Comparison of ENCODE assay signal across 10 mouse cellular contexts in genomic region chr11:100609997-100610680, GRCm38 (mm10). TPM values are rescaled to one million over a fixed set of nuclear protein-coding genes. Genes with fewer than 3 reads are reported as not detected.
DNase-seq lines count a peak whose midpoint lies in the region; ATAC-seq and TF ChIP-seq lines count a peak whose summit lies in the region.
"Had no signal": no experiment of that assay in that cellular context is flagged by ENCODE, and none has a peak within 500 bp of the region (broad histone marks: within the 10 kb centered on the region; RNA-seq: fewer than 3 reads in every experiment).

No protein-coding gene starts in this region.

- peaks cover 7% of the 10 kb centered on the region for H3K4me1 ChIP-seq in hindbrain, embryonic 16.5 days (ENCODE audit: control insufficient read depth, insufficient read depth, low read depth, low read length)
- peaks cover 3% of the 10 kb centered on the region; the same call in 1 of the 2 replicates for H3K4me1 ChIP-seq in hindbrain, embryonic 12.5 days
- H3K4me1 ChIP-seq in CH12.LX (ENCODE audit: control insufficient read depth in 1 of 2, insufficient read depth in 2 of 2): peaks cover 22 to 90% of the 10 kb centered on the region in 2 experiments
- H3K4me1 ChIP-seq in heart, embryonic 11.5 days (ENCODE audit: control insufficient read depth, insufficient read depth, low read length): peaks cover 16% of the 10 kb centered on the region

- H3K9me3 ChIP-seq in hindbrain, embryonic 16.5 days (ENCODE audit: control insufficient read depth, low read length): no peaks in the 10 kb centered on the region
- H3K9me3 ChIP-seq in hindbrain, embryonic 12.5 days (replicated peaks): no peaks in the 10 kb centered on the region
- H3K9me3 ChIP-seq in CH12.LX (replicated peaks; ENCODE audit: low read length): no peaks in the 10 kb centered on the region
- no peaks in the 10 kb centered on the region for H3K9me3 ChIP-seq in heart, embryonic 11.5 days (replicated peaks; ENCODE audit: control insufficient read depth, low read length)
- H3K9me3 ChIP-seq: forebrain, embryonic 13.5 days had no signal

- no peak for ATAC-seq in hindbrain, embryonic 16.5 days
- ATAC-seq in hindbrain, embryonic 12.5 days (ENCODE audit: low FRiP score): no peak
- no peak for ATAC-seq in heart, embryonic 11.5 days (replicated peaks; ENCODE audit: insufficient number of reproducible peaks, low FRiP score, low TSS enrichment)
- ATAC-seq: forebrain, embryonic 13.5 days had no signal

- peaks cover 100% of the 10 kb centered on the region for H3K79me2 ChIP-seq in CH12.LX (replicated peaks; ENCODE audit: control insufficient read depth, extremely low read depth, insufficient read depth, poor library complexity, severe bottlenecking)

- peak overlapping the region; percentile 51; the same call in 1 of the 2 replicates for H3K27ac ChIP-seq in hindbrain, embryonic 16.5 days (ENCODE audit: low read depth, low read length)
- H3K27ac ChIP-seq in hindbrain, embryonic 12.5 days: no peak overlapping the region
- peak overlapping the region; percentile 88 for H3K27ac ChIP-seq in CH12.LX (ENCODE audit: insufficient read depth, low read depth)
- 0 out of 2 replicates have a peak overlapping the region, but pooled peaks have one; percentile 38 for H3K27ac ChIP-seq in heart, embryonic 11.5 days (ENCODE audit: low read depth, low read length)
- H3K27ac ChIP-seq: forebrain, embryonic 13.5 days had no signal

- TF ChIP-seq POLR2A in CH12.LX (IDR thresholded peaks at IDR 0.05; ENCODE audit: low read depth, low read length): no peak; the same call in 1 of the 2 replicates

- no peak for DNase-seq in CH12.LX (ENCODE audit: extremely low read depth)
- peak; percentile 52 to 65 for DNase-seq in kidney, postnatal 36 days
- no peak for DNase-seq in frontal cortex, adult 2 months (ENCODE audit: extremely low spot score in 1 of 2, low spot score in 1 of 2)
- DNase-seq in cerebellum, adult 8-10 months: no peak
- DNase-seq in layer of hippocampus, adult 8-10 months (ENCODE audit: low spot score in 2 of 2): no peak
- DNase-seq: cerebellum, adult 11-12 months had no signal

- no peak for TF ChIP-seq RAD21 in CH12.LX (IDR thresholded peaks at IDR 0.05; ENCODE audit: low read depth, low read length)

- H3K4me2 ChIP-seq in hindbrain, embryonic 16.5 days (ENCODE audit: low read length): no peak overlapping the region
- no peak overlapping the region for H3K4me2 ChIP-seq in hindbrain, embryonic 12.5 days (replicated peaks)
- H3K4me2 ChIP-seq in CH12.LX (ENCODE audit: insufficient read depth, low read depth, poor library complexity, severe bottlenecking): peak overlapping the region; percentile 91
- H3K4me2 ChIP-seq in heart, embryonic 11.5 days: no peak overlapping the region
- H3K4me2 ChIP-seq: forebrain, embryonic 13.5 days had no signal

- no peak overlapping the region for H3K9ac ChIP-seq in hindbrain, embryonic 16.5 days (ENCODE audit: low read depth, low read length)
- H3K9ac ChIP-seq in hindbrain, embryonic 12.5 days: no peak overlapping the region
- H3K9ac ChIP-seq in CH12.LX (ENCODE audit: insufficient read depth, low read depth): peak overlapping the region; percentile 65
- no peak overlapping the region for H3K9ac ChIP-seq in heart, embryonic 11.5 days (ENCODE audit: low read depth, low read length)
- H3K9ac ChIP-seq: forebrain, embryonic 13.5 days had no signal

- peak; percentile 22; the same call in 1 of the 2 replicates for TF ChIP-seq EP300 in CH12.LX (IDR thresholded peaks at IDR 0.05; ENCODE audit: low read length)

- no peak for TF ChIP-seq CTCF in CH12.LX (conservative IDR thresholded peaks at IDR 0.05 in 1 of 2, IDR thresholded peaks at IDR 0.05 in 1 of 2; ENCODE audit: low read depth in 2 of 2, low read length in 2 of 2)

- no peaks in the 10 kb centered on the region for H3K27me3 ChIP-seq in hindbrain, embryonic 16.5 days (replicated peaks; ENCODE audit: control insufficient read depth, insufficient read depth, low read length)
- no peaks in the 10 kb centered on the region for H3K27me3 ChIP-seq in hindbrain, embryonic 12.5 days
- H3K27me3 ChIP-seq in CH12.LX (replicated peaks): no peaks in the 10 kb centered on the region
- H3K27me3 ChIP-seq in heart, embryonic 11.5 days (ENCODE audit: control insufficient read depth, insufficient read depth, low read length): no peaks in the 10 kb centered on the region
- H3K27me3 ChIP-seq: forebrain, embryonic 13.5 days had no signal

- no peaks in the 10 kb centered on the region; the same call in 1 of the 2 replicates for H3K36me3 ChIP-seq in hindbrain, embryonic 16.5 days (ENCODE audit: control insufficient read depth, insufficient read depth, low read length)
- peaks cover 7% of the 10 kb centered on the region; the same call in 1 of the 2 replicates for H3K36me3 ChIP-seq in hindbrain, embryonic 12.5 days
- peaks cover 5 to 69% of the 10 kb centered on the region in 2 experiments for H3K36me3 ChIP-seq in CH12.LX (replicated peaks in 1 of 2; ENCODE audit: control insufficient read depth in 1 of 2, insufficient read depth in 1 of 2, low read length in 1 of 2)
- H3K36me3 ChIP-seq in heart, embryonic 11.5 days (ENCODE audit: control insufficient read depth, insufficient read depth, low read length): no peaks in the 10 kb centered on the region

- dilution Hi-C loops in CH12.LX (cut with MboI; ENCODE audit: extremely low pct_ligation_motif_present, extremely low pct_unique_long_range_greater_than_20kb, low sequenced_read_pairs): no loop called here

- in situ Hi-C loops in CH12.LX (cut with MboI; ENCODE audit: low pct_ligation_motif_present, low pct_unique_long_range_greater_than_20kb, low sequenced_read_pairs): no loop called here

- H3K4me3 ChIP-seq in hindbrain, embryonic 16.5 days (ENCODE audit: low read length): no peak overlapping the region
- no peak overlapping the region for H3K4me3 ChIP-seq in hindbrain, embryonic 12.5 days
- H3K4me3 ChIP-seq in CH12.LX (replicated peaks in 1 of 3; ENCODE audit: low read depth in 2 of 3, low read length in 2 of 3, poor library complexity in 1 of 3): no peak overlapping the region
- H3K4me3 ChIP-seq in heart, embryonic 11.5 days (ENCODE audit: low read depth, low read length): no peak overlapping the region
- H3K4me3 ChIP-seq: forebrain, embryonic 13.5 days had no signal

- 63% methylated on average over 9 of the region's 9 CpGs for WGBS in hindbrain, embryonic 16.5 days
- WGBS in hindbrain, embryonic 12.5 days: 80% methylated on average over 9 of the region's 9 CpGs
- 74% methylated on average over 9 of the region's 9 CpGs for WGBS in heart, embryonic 11.5 days (ENCODE audit: insufficient replicate concordance)

TF ChIP-seq in CH12.LX, 34 proteins besides CTCF, POLR2A, EP300 and RAD21 (continues in another document):
- TF ChIP-seq GABPA (IDR thresholded peaks at IDR 0.05; ENCODE audit: insufficient replicate concordance, low read depth, low read length) (no peak), MAFK (IDR thresholded peaks at IDR 0.05; ENCODE audit: insufficient replicate concordance, low read length) (no peak), CHD1 (IDR thresholded peaks at IDR 0.05; ENCODE audit: low read depth, low read length) (no peak), MAX (IDR thresholded peaks at IDR 0.05; ENCODE audit: low read length) (no peak), NELFE (IDR thresholded peaks at IDR 0.05; ENCODE audit: low read depth, low read length) (no peak; the same call in 1 of the 2 replicates), PAX5 (IDR thresholded peaks at IDR 0.05; ENCODE audit: low read length) (no peak), ZKSCAN1 (IDR thresholded peaks at IDR 0.05; ENCODE audit: borderline replicate concordance, low read depth, low read length) (no peak), BHLHE40 (IDR thresholded peaks at IDR 0.05; ENCODE audit: low read depth, low read length) (0 out of 2 replicates have a peak, but pooled peaks have one; percentile 12), TBP (conservative IDR thresholded peaks at IDR 0.05; ENCODE audit: low read depth, low read length) (0 out of 2 replicates have a peak, but pooled peaks have one; percentile 4), ELF1 (IDR thresholded peaks at IDR 0.05; ENCODE audit: low read depth, low read length) (no peak), IRF4 (IDR thresholded peaks at IDR 0.05; ENCODE audit: low read depth, low read length) (peak; percentile 35; the same call in 1 of the 2 replicates), RCOR1 (conservative IDR thresholded peaks at IDR 0.05; ENCODE audit: low read depth, low read length) (no peak), POLR2AphosphoS2 (IDR thresholded peaks at IDR 0.05; ENCODE audit: low read depth, low read length) (no peak)

RNA-seq across cellular contexts. Expression of gene Nkiras2, which starts 8.9 kb away (rescaled TPM):
- polyA plus RNA-seq in hindbrain, embryonic 16.5 days (2015; fragmentation: Nextera tagmentation; extraction: Ambion mirVana): 99.1 and 103 TPM in 2 replicates
- 101 and 109 TPM in 2 replicates for polyA plus RNA-seq in hindbrain, embryonic 12.5 days (2016; fragmentation: Nextera tagmentation; extraction: Ambion mirVana)
- total RNA-seq in CH12.LX (2012; rRNA removed) (59.9 and 70.0 TPM in 2 replicates), CH12.LX (2014; rRNA removed) (46.6 and 53.8 TPM in 2 replicates)
- polyA plus RNA-seq in CH12.LX (2012; ENCODE audit: insufficient read length, low read depth): 57.9 and 60.0 TPM in 2 replicates
- polyA plus RNA-seq in heart, embryonic 11.5 days (2014; fragmentation: Nextera tagmentation; extraction: Ambion mirVana): 65.4 and 66.9 TPM in 2 replicates
- 23.5 and 27.3 TPM in 2 replicates for polyA plus RNA-seq in frontal cortex, adult 2 months (2012; rRNA removed)
- 10 to 100 TPM; 11.7 to 13.4 (median 12.1) TPM for total RNA-seq in layer of hippocampus, adult 8-10 months (2022)

RNA-seq across cellular contexts. Expression of gene Dnajc7, which starts 9.8 kb away (rescaled TPM):
- polyA plus RNA-seq in hindbrain, embryonic 16.5 days (2015; fragmentation: Nextera tagmentation; extraction: Ambion mirVana): 290 and 293 TPM in 2 replicates
- 307 and 311 TPM in 2 replicates for polyA plus RNA-seq in hindbrain, embryonic 12.5 days (2016; fragmentation: Nextera tagmentation; extraction: Ambion mirVana)
- total RNA-seq in CH12.LX (2012; rRNA removed): 249 and 250 TPM in 2 replicates
- total RNA-seq in CH12.LX (2014; rRNA removed): 123 and 141 TPM in 2 replicates
- polyA plus RNA-seq in CH12.LX (2012; ENCODE audit: insufficient read length, low read depth): 455 and 516 TPM in 2 replicates
- polyA plus RNA-seq in heart, embryonic 11.5 days (2014; fragmentation: Nextera tagmentation; extraction: Ambion mirVana): 69.4 and 85.1 TPM in 2 replicates
- 224 and 228 TPM in 2 replicates for polyA plus RNA-seq in frontal cortex, adult 2 months (2012; rRNA removed)
- 100 to 1,000 TPM; 255 to 304 (median 273) TPM for total RNA-seq in layer of hippocampus, adult 8-10 months (2022)

RNA-seq across cellular contexts. Expression of gene Cnp, which starts 35.4 kb away (rescaled TPM):
- 72.6 and 85.0 TPM in 2 replicates for polyA plus RNA-seq in hindbrain, embryonic 16.5 days (2015; fragmentation: Nextera tagmentation; extraction: Ambion mirVana)
- 29.1 and 29.2 TPM in 2 replicates for polyA plus RNA-seq in hindbrain, embryonic 12.5 days (2016; fragmentation: Nextera tagmentation; extraction: Ambion mirVana)
- total RNA-seq in CH12.LX (2012; rRNA removed) (80.2 and 91.6 TPM in 2 replicates), CH12.LX (2014; rRNA removed) (75.9 and 87.8 TPM in 2 replicates)
- polyA plus RNA-seq in CH12.LX (2012; ENCODE audit: insufficient read length, low read depth): 77.7 and 81.2 TPM in 2 replicates
- 15.7 and 19.0 TPM in 2 replicates for polyA plus RNA-seq in heart, embryonic 11.5 days (2014; fragmentation: Nextera tagmentation; extraction: Ambion mirVana)
- 227 and 230 TPM in 2 replicates for polyA plus RNA-seq in frontal cortex, adult 2 months (2012; rRNA removed)
- 100 to 1,000 TPM; 162 to 216 (median 203) TPM for total RNA-seq in layer of hippocampus, adult 8-10 months (2022)

Comparison
In these comparisons a context has a peak if more than half of its experiments do, and no peak if none do; other contexts are left out.
1. DNase-seq: peak in kidney, postnatal 36 days (2 of 2); none in CH12.LX (single experiment), frontal cortex, adult 2 months (0 of 2), cerebellum, adult 8-10 months (single experiment) and layer of hippocampus, adult 8-10 months (0 of 2).